Mouse (Mus musculus) leukemia stem cell, adult 10-12 weeks (primary cell): ENCODE data around the gene Fam13a. TPM values are rescaled to one million over a fixed set of nuclear protein-coding genes. Genes with fewer than 3 reads are reported as not detected.

Source experiments
- polyA plus RNA-seq: library from polyadenylated mRNA; stranded (reverse); fragments of >175 nt; gene quantifications from 2 replicates; pipeline ENCODE4 v1.2.3, GENCODE M21; 2012; ENCODE audit warnings: low replicate concordance

Fam13a gene
- 0.08 TPM in 1 of 2 replicates, not detected in the other for polyA plus RNA-seq

GRCm38 (mm10) chr6:59024164-59024724 lies at the start of gene Fam13a:
TSS of gene Fam13a (minus strand) at chr6:59024549.

GRCm38 (mm10) chr6:58906852-58907261 lies 117.5 kb downstream of the Fam13a start, which contains the start of gene Nap1l5:
TSS of gene Nap1l5 (minus strand) at chr6:58907076.

Other genes starting within 250 kb of the Fam13a start
- 4.6 and 8.3 TPM in 2 replicates for gene Herc3, start 193.1 kb downstream of the Fam13a start, polyA plus RNA-seq
- not detected in 2 replicates for gene Nap1l5, start 117.5 kb downstream of the Fam13a start, polyA plus RNA-seq
- 6.4 and 8.6 TPM in 2 replicates for gene Tigd2, start 184.3 kb upstream of the Fam13a start, polyA plus RNA-seq